ENCODE assay signal across 16 mouse cellular contexts in genomic region chr2:94138469-94139390, GRCm38 (mm10). TPM values are rescaled to one million over a fixed set of nuclear protein-coding genes. Genes with fewer than 3 reads are reported as not detected.
DNase-seq lines count a peak whose midpoint lies in the region; ATAC-seq and TF ChIP-seq lines count a peak whose summit lies in the region.
"Had no signal": no experiment of that assay in that cellular context is flagged by ENCODE, and none has a peak within 500 bp of the region (broad histone marks: within the 10 kb centered on the region; RNA-seq: fewer than 3 reads in every experiment).

No protein-coding gene starts in this region.

- H3K9ac ChIP-seq in kidney, embryonic 14.5 days (ENCODE audit: low read depth, low read length), result no peak overlapping the region
- no peak overlapping the region for H3K9ac ChIP-seq in midbrain, postnatal 0 days (replicated peaks; ENCODE audit: low read length, poor library complexity, severe bottlenecking)
- no peak overlapping the region for H3K9ac ChIP-seq in midbrain, embryonic 16.5 days (ENCODE audit: low read depth, low read length)
- H3K9ac ChIP-seq: limb, embryonic 12.5 days; neural tube, embryonic 12.5 days had no signal

- DNase-seq in cerebellum, postnatal 10 days, result peak; percentile 19 to 27
- DNase-seq in cerebellum, postnatal 4 days (ENCODE audit: low spot score in 2 of 2), result no peak
- DNase-seq in kidney, adult 9 months, result peak; percentile 15
- peak; percentile 61 for DNase-seq in midbrain, postnatal 0 days (ENCODE audit: low spot score)
- no peak for DNase-seq in thymus, adult 2 months
- DNase-seq: B cell, adult 2 months; embryo, embryonic 11 days; heart, adult 11 months; kidney, adult 18-20 months; thymus, adult 18-20 months had no signal

- ATAC-seq in kidney, embryonic 14.5 days (ENCODE audit: low FRiP score, low TSS enrichment), result no peak
- no peak for ATAC-seq in midbrain, postnatal 0 days (ENCODE audit: low FRiP score)
- no peak for ATAC-seq in midbrain, embryonic 16.5 days
- ATAC-seq in monocyte, adult 5-6 weeks (replicated peaks; ENCODE audit: insufficient number of reproducible peaks, low FRiP score, low TSS enrichment, poor library complexity, severe bottlenecking), result no peak

- no peaks in the 10 kb centered on the region for H3K9me3 ChIP-seq in kidney, embryonic 14.5 days (ENCODE audit: control insufficient read depth, low read length)
- H3K9me3 ChIP-seq in midbrain, postnatal 0 days (ENCODE audit: low read length), result no peaks in the 10 kb centered on the region
- no peaks in the 10 kb centered on the region for H3K9me3 ChIP-seq in midbrain, embryonic 16.5 days (replicated peaks; ENCODE audit: control insufficient read depth, low read length, poor library complexity, severe bottlenecking)
- H3K9me3 ChIP-seq: limb, embryonic 12.5 days; midbrain, embryonic 10.5 days; neural tube, embryonic 12.5 days had no signal

- H3K27ac ChIP-seq in kidney, embryonic 14.5 days (ENCODE audit: low read depth, low read length), result no peak overlapping the region
- H3K27ac ChIP-seq in midbrain, postnatal 0 days (ENCODE audit: low read depth, low read length), result no peak overlapping the region
- no peak overlapping the region for H3K27ac ChIP-seq in midbrain, embryonic 16.5 days (ENCODE audit: low read length)
- H3K27ac ChIP-seq in thymus, adult 2 months (ENCODE audit: control insufficient read depth, insufficient read depth, low read length), result no peak overlapping the region
- H3K27ac ChIP-seq: limb, embryonic 12.5 days; midbrain, embryonic 10.5 days; neural tube, embryonic 12.5 days had no signal

- WGBS in kidney, embryonic 14.5 days, result 87% methylated on average over 3 of the region's 3 CpGs
- 78% methylated on average over 3 of the region's 3 CpGs for WGBS in midbrain, postnatal 0 days
- WGBS in midbrain, embryonic 16.5 days, result 83% methylated on average over 3 of the region's 3 CpGs
- WGBS in thymus, adult 2 months, result 95% methylated on average over 3 of the region's 3 CpGs

- H3K36me3 ChIP-seq in kidney, embryonic 14.5 days (ENCODE audit: control insufficient read depth, insufficient read depth, low read length), result no peaks in the 10 kb centered on the region
- no peaks in the 10 kb centered on the region for H3K36me3 ChIP-seq in midbrain, postnatal 0 days (ENCODE audit: insufficient read depth, low read length)
- no peaks in the 10 kb centered on the region for H3K36me3 ChIP-seq in midbrain, embryonic 16.5 days (ENCODE audit: control insufficient read depth, insufficient read depth, low read length)
- H3K36me3 ChIP-seq in thymus, adult 2 months (ENCODE audit: control insufficient read depth, insufficient read depth, low read length), result no peaks in the 10 kb centered on the region
- H3K36me3 ChIP-seq: limb, embryonic 12.5 days; midbrain, embryonic 10.5 days; neural tube, embryonic 12.5 days had no signal

- no peaks in the 10 kb centered on the region for H3K4me1 ChIP-seq in kidney, embryonic 14.5 days (ENCODE audit: control insufficient read depth, insufficient read depth, low read length)
- H3K4me1 ChIP-seq in midbrain, postnatal 0 days (ENCODE audit: insufficient read depth, low read length), result no peaks in the 10 kb centered on the region
- peaks cover 3% of the 10 kb centered on the region; the same call in 1 of the 2 replicates for H3K4me1 ChIP-seq in midbrain, embryonic 16.5 days (ENCODE audit: control insufficient read depth, insufficient read depth, low read length)
- no peaks in the 10 kb centered on the region for H3K4me1 ChIP-seq in thymus, adult 2 months (replicated peaks; ENCODE audit: control insufficient read depth, insufficient read depth, low read length)
- H3K4me1 ChIP-seq: limb, embryonic 12.5 days; midbrain, embryonic 10.5 days; neural tube, embryonic 12.5 days had no signal

- no peak overlapping the region for H3K4me3 ChIP-seq in kidney, embryonic 14.5 days (ENCODE audit: low read length)
- H3K4me3 ChIP-seq in midbrain, postnatal 0 days (ENCODE audit: low read depth, low read length), result no peak overlapping the region
- H3K4me3 ChIP-seq in midbrain, embryonic 16.5 days (ENCODE audit: low read depth, low read length), result no peak overlapping the region
- H3K4me3 ChIP-seq in thymus, adult 2 months (ENCODE audit: control insufficient read depth, insufficient read depth, low read length), result no peak overlapping the region
- H3K4me3 ChIP-seq: limb, embryonic 12.5 days; midbrain, embryonic 10.5 days; neural tube, embryonic 12.5 days had no signal

- H3K27me3 ChIP-seq in kidney, embryonic 14.5 days (ENCODE audit: control insufficient read depth, insufficient read depth, low read length), result no peaks in the 10 kb centered on the region
- no peaks in the 10 kb centered on the region for H3K27me3 ChIP-seq in midbrain, postnatal 0 days (ENCODE audit: insufficient read depth, low read length)
- no peaks in the 10 kb centered on the region for H3K27me3 ChIP-seq in midbrain, embryonic 16.5 days (ENCODE audit: control insufficient read depth, insufficient read depth, low read depth, low read length)
- no peaks in the 10 kb centered on the region for H3K27me3 ChIP-seq in thymus, adult 2 months (ENCODE audit: control insufficient read depth, insufficient read depth, low read length)
- H3K27me3 ChIP-seq: limb, embryonic 12.5 days; neural tube, embryonic 12.5 days had no signal

- TF ChIP-seq POLR2A in thymus, adult 2 months (IDR thresholded peaks at IDR 0.05; ENCODE audit: control insufficient read depth, extremely low read depth, insufficient read depth, low read length, poor library complexity), result no peak

- TF ChIP-seq CTCF in midbrain, postnatal 0 days (IDR thresholded peaks at IDR 0.05), result peak; percentile 73
- TF ChIP-seq CTCF in thymus, adult 2 months (IDR thresholded peaks at IDR 0.05; ENCODE audit: borderline replicate concordance, control insufficient read depth, extremely low read depth, insufficient read depth, low read length, poor library complexity), result no peak

- H3K4me2 ChIP-seq in kidney, embryonic 14.5 days (replicated peaks; ENCODE audit: low read depth, low read length), result no peak overlapping the region
- no peak overlapping the region for H3K4me2 ChIP-seq in midbrain, postnatal 0 days (ENCODE audit: low read depth, low read length, poor library complexity, severe bottlenecking)
- no peak overlapping the region for H3K4me2 ChIP-seq in midbrain, embryonic 16.5 days (ENCODE audit: low read length)
- H3K4me2 ChIP-seq: limb, embryonic 12.5 days; neural tube, embryonic 12.5 days had no signal

RNA-seq across cellular contexts. Expression of gene Hsd17b12, which starts 19.0 kb away (rescaled TPM):
- 124 and 136 TPM in 2 replicates for polyA plus RNA-seq in kidney, embryonic 14.5 days (2014; fragmentation: Nextera tagmentation; extraction: Ambion mirVana)
- 62.0 and 71.4 TPM in 2 replicates for total RNA-seq in midbrain, postnatal 0 days (2014; rRNA removed)
- 141 and 153 TPM in 2 replicates for polyA plus RNA-seq in midbrain, postnatal 0 days (2015; fragmentation: Nextera tagmentation; extraction: Ambion mirVana)
- 150 and 151 TPM in 2 replicates for polyA plus RNA-seq in midbrain, embryonic 16.5 days (2015; fragmentation: Nextera tagmentation; extraction: Ambion mirVana)
- total RNA-seq in monocyte, adult 5-6 weeks (2017), result 67.9 to 97.6 TPM (median 87.9 TPM) in 3 replicates
- polyA plus RNA-seq in thymus, adult 2 months (2012; rRNA removed), result 15.2 and 18.5 TPM in 2 replicates

Comparison
In these comparisons a context has a peak if more than half of its experiments do, and no peak if none do; other contexts are left out.
1. DNase-seq: peak in cerebellum, postnatal 10 days (2 of 2), kidney, adult 9 months (single experiment) and midbrain, postnatal 0 days (single experiment); none in cerebellum, postnatal 4 days (0 of 2) and thymus, adult 2 months (single experiment).